Mouse (Mus musculus): ENCODE results near the gene Nrarp.

Nrarp gene

DNA sequence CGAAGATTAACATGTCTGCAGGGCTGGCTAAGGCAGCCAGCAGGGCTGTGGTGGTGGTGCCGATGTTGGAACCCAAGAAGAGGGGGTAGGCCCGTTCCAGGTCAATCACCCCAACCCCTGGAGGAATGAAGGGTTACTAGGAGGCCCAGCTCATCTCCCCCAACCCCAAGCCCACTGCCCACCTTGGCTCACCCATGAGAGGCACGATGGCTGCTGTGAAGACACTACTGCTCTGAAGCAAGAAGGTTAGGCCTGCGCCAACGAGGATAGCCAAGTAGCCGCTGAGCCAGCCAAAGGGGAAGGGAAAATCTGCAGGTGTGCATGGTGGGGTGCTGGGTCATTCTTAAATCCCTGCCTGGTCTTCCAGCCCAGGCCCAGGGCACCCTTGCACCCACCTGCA is 50.0 kb downstream of the Nrarp start:
- DNase-seq: no peak

DNA sequence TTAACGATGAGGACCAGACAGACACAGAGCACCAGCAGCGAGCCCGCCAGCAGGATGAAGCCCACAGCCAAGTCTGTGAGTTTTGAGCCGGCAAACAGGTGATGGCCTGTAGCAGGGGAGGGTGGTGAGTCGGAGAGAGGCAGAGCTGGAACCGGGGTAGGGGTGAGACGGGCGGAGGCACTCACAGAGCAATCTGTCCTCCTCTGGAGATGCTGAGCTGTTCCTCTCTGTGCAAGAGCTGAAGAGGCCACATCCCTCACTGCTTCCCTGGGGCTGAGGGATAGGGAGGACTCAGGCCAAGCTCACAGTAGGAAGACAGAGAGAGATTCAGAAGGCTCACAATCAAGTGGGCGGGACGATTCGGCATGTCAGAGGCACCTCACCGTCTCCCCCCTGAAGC is 50.5 kb downstream of the Nrarp start:
- no peak for DNase-seq

All from cerebellum, postnatal 14 days (tissue).